Mouse (Mus musculus) C2C12 (cell line): ENCODE data around the gene Dnm1l. TPM values are rescaled to one million over a fixed set of nuclear protein-coding genes. Genes with fewer than 3 reads are reported as not detected.

ENCODE experiments used
- H3K27me3 ChIP-seq: one replicate; pipeline ENCODE4 v1.6.1; 2011; ENCODE audit not compliant: control insufficient read depth, insufficient read depth, insufficient read length
- H3K36me3 ChIP-seq: one replicate; pipeline ENCODE4 v1.6.1; 2011; ENCODE audit not compliant: control insufficient read depth, insufficient read depth
- H3K4me3 ChIP-seq: one replicate; pipeline ENCODE4 v1.5.1; 2011; ENCODE audit warnings: mild to moderate bottlenecking, control low read depth; ENCODE audit not compliant: poor library complexity, insufficient read depth, severe bottlenecking
- H3K79me2 ChIP-seq: one replicate; pipeline ENCODE4 v1.6.1; 2011; ENCODE audit not compliant: control insufficient read depth, insufficient read depth
- H3K79me3 ChIP-seq: one replicate; pipeline ENCODE4 v1.6.1; 2011; ENCODE audit warnings: low read depth, control low read depth
- H3ac ChIP-seq: one replicate; pipeline ENCODE3; 2011; ENCODE audit warnings: low read depth; ENCODE audit not compliant: control insufficient read depth, insufficient read length
- CEBPB ChIP-seq: IDR thresholded peaks from one replicate; pipeline ENCODE4 v1.6.1; 2011; ENCODE audit warnings: low read depth, mild to moderate bottlenecking, control low read depth, moderate library complexity
- CTCF ChIP-seq: IDR thresholded peaks from one replicate; pipeline ENCODE4 v1.5.1; 2011; ENCODE audit not compliant: control insufficient read depth, insufficient read depth, insufficient read length
- FOSL1 ChIP-seq: IDR thresholded peaks from one replicate; pipeline ENCODE4 v1.8.0; 2011; ENCODE audit warnings: mild to moderate bottlenecking, low read length; ENCODE audit not compliant: poor library complexity, insufficient read depth, severe bottlenecking
- MAX ChIP-seq: IDR thresholded peaks from one replicate; pipeline ENCODE4 v1.6.1; 2011; ENCODE audit warnings: mild to moderate bottlenecking, control low read depth
- MYOD1 ChIP-seq: IDR thresholded peaks from one replicate; pipeline ENCODE4 v1.6.1; 2011; ENCODE audit warnings: low read depth; ENCODE audit not compliant: control insufficient read depth, insufficient read length
- MYOG ChIP-seq: IDR thresholded peaks from one replicate; pipeline ENCODE4 v1.6.1; 2011; ENCODE audit not compliant: control insufficient read depth, insufficient read length; ENCODE audit errors: extremely low read depth
- USF1 ChIP-seq: IDR thresholded peaks from one replicate; pipeline ENCODE4 v1.6.1; 2011; ENCODE audit warnings: low read depth, mild to moderate bottlenecking, control low read depth, moderate library complexity
- polyA plus RNA-seq: library from polyadenylated mRNA; unstranded; fragments of >200 nt; fragmentation: generic; extraction: Trizol; gene quantifications from one replicate; pipeline ENCODE4 v1.2.1, GENCODE M21; 2012; ENCODE audit warnings: missing spikeins

The Dnm1l gene
- polyA plus RNA-seq, 1 experiment: 12.4 TPM

GRCm38 (mm10) chr16:16262436-16262835 lies 96.3 kb downstream of the Dnm1l start:
- H3K79me2 ChIP-seq: no peaks in the 10 kb centered on the region
- H3K36me3 ChIP-seq: peaks cover 53% of the 10 kb centered on the region
- H3K27me3 ChIP-seq: no peaks in the 10 kb centered on the region
- H3K4me3 ChIP-seq: no peak overlapping the region
- H3ac ChIP-seq: no peak overlapping the region
- no peak for TF ChIP-seq MAX
- TF ChIP-seq CEBPB: no peak
- TF ChIP-seq MYOD1: no peak
- TF ChIP-seq USF1: no peak
- no peak for TF ChIP-seq MYOG
- no peak for TF ChIP-seq FOSL1
- TF ChIP-seq CTCF: no peak
- no peaks in the 10 kb centered on the region for H3K79me3 ChIP-seq

Other genes starting within 250 kb of the Dnm1l start
- 30.0 TPM for gene Pkp2, start 145.6 kb downstream of the Dnm1l start, polyA plus RNA-seq
- gene Yars2, start 56.0 kb downstream of the Dnm1l start, polyA plus RNA-seq: 27.9 TPM
- 0.11 TPM for gene Fgd4, start 241.6 kb upstream of the Dnm1l start, polyA plus RNA-seq